Mouse (Mus musculus): Measurements from ENCODE around the gene Ptgdr2. TPM values are rescaled to one million over a fixed set of nuclear protein-coding genes. Genes with fewer than 3 reads are reported as not detected.

The Ptgdr2 gene
- polyA plus RNA-seq, 1 experiment: not detected

DNA sequence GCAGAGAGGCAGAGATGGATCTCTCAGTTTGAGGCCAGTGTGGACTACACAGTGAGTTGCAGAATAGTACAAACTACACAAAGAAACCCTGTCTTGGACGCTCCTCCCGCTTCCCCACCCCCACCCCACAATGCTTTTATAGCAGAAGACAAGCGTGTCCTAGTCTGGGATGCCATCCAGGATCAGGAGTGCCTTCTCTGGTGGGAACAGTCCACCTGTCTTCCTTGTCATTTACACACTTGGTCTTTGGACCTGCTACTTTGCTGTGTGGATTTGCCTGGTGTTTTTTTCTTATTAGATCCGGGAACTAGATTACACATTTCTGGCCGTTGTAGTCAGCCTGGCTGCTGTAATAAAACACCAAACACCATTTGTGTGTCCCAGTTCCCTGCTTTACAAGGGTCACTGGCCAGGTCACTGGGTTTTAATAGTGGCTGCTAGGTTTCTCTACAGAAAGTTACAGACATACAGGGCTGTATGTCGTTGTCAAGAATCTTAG lies 10.8 kb upstream of the Ptgdr2 start:
- TF ChIP-seq GATA1 (IDR thresholded peaks at IDR 0.05; ENCODE audit: borderline replicate concordance, low read length) (no peak), FLI1 (IDR thresholded peaks at IDR 0.05; ENCODE audit: low read length) (no peak)
- peaks cover 6% of the 10 kb centered on the region for H3K9me3 ChIP-seq
- peaks cover 19% of the 10 kb centered on the region for H3K27me3 ChIP-seq (replicated peaks)
- H3K36me3 ChIP-seq (replicated peaks; ENCODE audit: low read length): no peaks in the 10 kb centered on the region
- H3K4me3 ChIP-seq (replicated peaks): no peak overlapping the region
- H3K4me1 ChIP-seq: no peaks in the 10 kb centered on the region; the same call in 1 of the 2 replicates

DNA sequence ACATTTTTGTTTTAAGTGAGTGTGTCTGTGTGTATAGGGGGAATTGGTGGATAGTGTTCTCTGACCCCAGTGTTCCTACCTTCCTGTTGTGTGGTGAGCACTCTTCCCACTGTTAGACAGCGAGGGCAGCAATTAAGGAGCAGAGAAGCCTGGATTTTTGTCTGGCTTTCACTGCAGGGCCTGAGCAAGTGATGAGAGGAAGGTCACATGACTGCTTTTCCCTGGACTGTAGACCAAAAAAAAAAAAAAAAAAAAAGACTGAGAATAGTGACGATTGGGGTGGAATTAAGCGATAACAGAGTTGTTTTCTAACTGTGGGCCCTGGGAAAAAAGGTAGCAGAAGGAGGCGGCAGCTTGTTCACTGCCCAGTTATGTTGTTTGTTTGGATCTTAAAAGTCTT lies 10.3 kb upstream of the Ptgdr2 start:
- H3K9me3 ChIP-seq: peaks cover 11% of the 10 kb centered on the region
- H3K27me3 ChIP-seq (replicated peaks): peaks cover 21% of the 10 kb centered on the region
- no peaks in the 10 kb centered on the region; the same call in 1 of the 2 replicates for H3K4me1 ChIP-seq
- H3K36me3 ChIP-seq (replicated peaks; ENCODE audit: low read length): no peaks in the 10 kb centered on the region
- TF ChIP-seq FLI1 (IDR thresholded peaks at IDR 0.05; ENCODE audit: low read length) (no peak), GATA1 (IDR thresholded peaks at IDR 0.05; ENCODE audit: borderline replicate concordance, low read length) (no peak)
- H3K4me3 ChIP-seq (replicated peaks): no peak overlapping the region

- TF ChIP-seq FLI1 (IDR thresholded peaks at IDR 0.05; ENCODE audit: low read length): no peak
- no peak for TF ChIP-seq GATA1 (IDR thresholded peaks at IDR 0.05; ENCODE audit: borderline replicate concordance, low read length)
- H3K27me3 ChIP-seq (replicated peaks): peaks cover 32% of the 10 kb centered on the region
- no peaks in the 10 kb centered on the region for H3K36me3 ChIP-seq (replicated peaks; ENCODE audit: low read length)
- H3K9me3 ChIP-seq: peaks cover 13% of the 10 kb centered on the region
- H3K4me1 ChIP-seq: no peaks in the 10 kb centered on the region
- no peak overlapping the region for H3K4me3 ChIP-seq (replicated peaks)
Observed at GRCm38 (mm10) chr19:10930641-10931040, 6.3 kb upstream of the Ptgdr2 start.

DNA sequence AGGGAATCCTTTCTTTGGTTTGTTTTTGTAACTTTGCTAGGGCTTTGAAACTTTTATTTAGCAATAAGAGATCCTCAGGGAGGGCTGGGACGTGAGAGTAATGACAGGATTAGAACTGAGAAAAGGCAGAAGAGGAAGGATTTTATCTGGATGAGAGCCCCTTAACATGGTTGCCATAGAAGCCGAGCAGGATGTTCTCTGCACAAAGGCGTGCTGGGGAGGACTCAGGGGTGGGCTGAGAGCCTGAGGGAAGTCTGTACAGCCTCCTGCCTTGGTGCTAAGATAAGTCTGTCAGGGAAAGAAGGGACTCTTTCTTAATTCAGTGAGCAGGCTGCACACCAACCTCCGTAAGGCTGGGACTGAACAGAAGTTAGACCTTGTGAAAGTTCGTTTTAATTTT lies 1.9 kb upstream of the Ptgdr2 start:
- H3K4me1 ChIP-seq: peaks cover 8% of the 10 kb centered on the region
- TF ChIP-seq GATA1 (IDR thresholded peaks at IDR 0.05; ENCODE audit: borderline replicate concordance, low read length): no peak
- no peak for TF ChIP-seq FLI1 (IDR thresholded peaks at IDR 0.05; ENCODE audit: low read length)
- H3K27me3 ChIP-seq (replicated peaks): peaks cover 36% of the 10 kb centered on the region
- H3K36me3 ChIP-seq (replicated peaks; ENCODE audit: low read length): no peaks in the 10 kb centered on the region
- H3K4me3 ChIP-seq (replicated peaks): no peak overlapping the region
- H3K9me3 ChIP-seq: peaks cover 15% of the 10 kb centered on the region

- peaks cover 14% of the 10 kb centered on the region for H3K9me3 ChIP-seq
- peaks cover 9% of the 10 kb centered on the region for H3K36me3 ChIP-seq (replicated peaks; ENCODE audit: low read length)
- no peak for TF ChIP-seq FLI1 (IDR thresholded peaks at IDR 0.05; ENCODE audit: low read length)
- no peak for TF ChIP-seq GATA1 (IDR thresholded peaks at IDR 0.05; ENCODE audit: borderline replicate concordance, low read length)
- H3K4me3 ChIP-seq (replicated peaks): peak overlapping the region; percentile 75
- peaks cover 16% of the 10 kb centered on the region for H3K4me1 ChIP-seq
- peaks cover 31% of the 10 kb centered on the region for H3K27me3 ChIP-seq (replicated peaks)
Observed at GRCm38 (mm10) chr19:10936077-10936476, 883 bp upstream of the Ptgdr2 start.

DNA sequence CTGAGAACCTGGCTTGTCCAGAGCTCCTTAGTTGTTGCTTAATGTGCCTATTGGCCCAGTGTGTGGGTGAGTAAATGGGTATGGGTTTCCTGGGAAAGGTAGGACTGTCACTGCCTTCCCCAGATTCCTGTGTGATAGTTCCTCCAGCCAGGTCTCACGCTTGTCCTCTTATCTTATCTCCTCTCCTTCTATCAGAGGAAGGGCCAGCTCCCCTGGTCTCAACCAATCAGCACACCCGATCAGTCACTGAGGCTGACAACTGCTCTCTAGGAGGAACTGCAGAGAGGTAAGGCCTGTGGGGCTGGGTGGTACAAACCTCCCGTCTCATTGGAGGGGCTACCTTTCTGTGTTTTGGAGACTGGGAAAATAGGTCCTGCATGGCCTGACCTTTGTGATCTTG lies 1.8 kb downstream of the Ptgdr2 start:
- peaks cover 5% of the 10 kb centered on the region; the same call in 1 of the 2 replicates for H3K9me3 ChIP-seq
- peaks cover 26% of the 10 kb centered on the region for H3K27me3 ChIP-seq (replicated peaks)
- TF ChIP-seq FLI1 (IDR thresholded peaks at IDR 0.05; ENCODE audit: low read length): no peak
- no peak for TF ChIP-seq GATA1 (IDR thresholded peaks at IDR 0.05; ENCODE audit: borderline replicate concordance, low read length)
- peaks cover 35% of the 10 kb centered on the region for H3K36me3 ChIP-seq (replicated peaks; ENCODE audit: low read length)
- no peak overlapping the region for H3K4me3 ChIP-seq (replicated peaks)
- H3K4me1 ChIP-seq: peaks cover 17% of the 10 kb centered on the region

DNA sequence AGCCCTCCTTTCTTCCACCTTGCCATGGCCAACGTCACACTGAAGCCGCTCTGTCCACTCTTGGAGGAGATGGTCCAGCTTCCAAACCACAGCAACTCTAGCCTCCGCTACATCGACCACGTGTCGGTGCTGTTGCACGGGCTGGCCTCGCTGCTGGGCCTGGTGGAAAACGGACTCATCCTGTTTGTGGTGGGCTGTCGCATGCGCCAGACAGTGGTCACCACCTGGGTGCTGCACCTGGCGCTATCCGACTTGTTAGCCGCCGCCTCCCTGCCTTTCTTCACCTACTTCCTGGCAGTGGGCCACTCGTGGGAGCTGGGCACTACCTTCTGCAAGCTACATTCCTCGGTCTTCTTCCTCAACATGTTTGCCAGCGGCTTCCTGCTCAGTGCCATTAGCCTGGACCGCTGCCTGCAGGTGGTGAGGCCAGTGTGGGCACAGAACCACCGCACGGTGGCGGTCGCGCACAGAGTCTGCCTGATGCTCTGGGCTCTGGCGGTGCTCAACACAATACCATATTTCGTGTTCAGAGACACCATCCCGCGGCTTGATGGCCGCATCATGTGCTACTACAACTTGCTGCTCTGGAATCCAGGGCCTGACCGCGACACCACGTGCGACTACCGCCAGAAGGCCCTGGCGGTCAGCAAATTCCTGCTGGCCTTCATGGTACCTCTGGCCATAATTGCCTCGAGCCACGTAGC lies 3.3 kb downstream of the Ptgdr2 start:
- peaks cover 50% of the 10 kb centered on the region for H3K36me3 ChIP-seq (replicated peaks; ENCODE audit: low read length)
- H3K27me3 ChIP-seq (replicated peaks): peaks cover 18% of the 10 kb centered on the region
- peaks cover 28% of the 10 kb centered on the region for H3K4me1 ChIP-seq
- H3K9me3 ChIP-seq: peaks cover 5% of the 10 kb centered on the region; the same call in 1 of the 2 replicates
- H3K4me3 ChIP-seq (replicated peaks): no peak overlapping the region
- TF ChIP-seq GATA1 (IDR thresholded peaks at IDR 0.05; ENCODE audit: borderline replicate concordance, low read length) (no peak), FLI1 (IDR thresholded peaks at IDR 0.05; ENCODE audit: low read length) (no peak)

DNA sequence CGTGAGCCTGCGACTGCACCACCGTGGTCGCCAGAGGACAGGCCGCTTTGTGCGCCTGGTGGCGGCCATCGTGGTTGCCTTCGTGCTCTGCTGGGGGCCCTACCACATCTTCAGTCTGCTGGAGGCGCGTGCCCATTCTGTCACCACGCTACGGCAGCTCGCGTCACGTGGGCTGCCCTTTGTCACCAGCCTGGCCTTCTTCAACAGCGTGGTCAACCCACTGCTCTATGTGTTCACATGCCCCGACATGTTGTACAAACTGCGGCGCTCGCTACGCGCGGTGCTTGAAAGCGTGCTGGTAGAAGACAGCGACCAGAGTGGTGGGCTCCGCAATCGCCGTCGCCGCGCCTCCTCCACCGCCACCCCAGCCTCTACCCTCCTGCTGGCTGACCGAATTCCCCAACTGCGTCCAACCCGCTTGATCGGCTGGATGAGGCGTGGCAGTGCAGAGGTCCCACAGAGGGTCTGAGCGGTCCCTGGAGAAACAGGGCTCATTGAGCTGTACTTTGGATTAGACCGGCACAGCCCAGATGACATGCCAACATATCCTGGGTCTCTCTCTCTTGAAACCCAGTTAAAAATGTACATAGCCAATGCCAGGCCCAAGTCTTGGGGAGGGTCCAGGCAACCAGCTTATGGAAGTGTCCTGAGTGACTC lies 4.0 kb downstream of the Ptgdr2 start:
- Histone ChIP-seq H3K27me3 (replicated peaks) (peaks cover 18% of the 10 kb centered on the region), H3K4me3 (replicated peaks) (no peak overlapping the region), H3K36me3 (replicated peaks; ENCODE audit: low read length) (peaks cover 53% of the 10 kb centered on the region), H3K9me3 (peaks cover 4% of the 10 kb centered on the region; the same call in 1 of the 2 replicates), H3K4me1 (peaks cover 29% of the 10 kb centered on the region)
- TF ChIP-seq FLI1 (IDR thresholded peaks at IDR 0.05; ENCODE audit: low read length): no peak
- no peak for TF ChIP-seq GATA1 (IDR thresholded peaks at IDR 0.05; ENCODE audit: borderline replicate concordance, low read length)

DNA sequence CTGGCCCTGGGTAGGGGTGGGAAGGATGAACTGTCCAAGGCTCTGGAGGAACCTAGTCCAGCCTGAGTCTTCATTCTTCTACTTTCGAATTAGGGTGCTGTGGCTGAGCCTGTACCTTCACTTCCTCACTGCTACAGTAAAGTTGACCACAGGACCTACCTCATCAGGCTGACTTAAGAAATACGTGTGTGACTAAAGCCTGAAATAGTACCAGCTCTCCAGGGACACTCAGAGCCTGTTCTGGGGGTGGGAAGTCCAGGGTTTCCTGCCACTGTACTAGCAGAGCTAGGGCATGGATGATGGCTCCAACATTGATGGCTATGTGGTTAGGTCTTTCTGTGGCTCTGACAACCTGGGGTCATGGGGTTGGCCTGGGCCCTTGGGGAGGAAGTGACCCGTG lies 7.0 kb downstream of the Ptgdr2 start:
- H3K4me1 ChIP-seq: peaks cover 41% of the 10 kb centered on the region
- no peaks in the 10 kb centered on the region for H3K27me3 ChIP-seq (replicated peaks)
- H3K36me3 ChIP-seq (replicated peaks; ENCODE audit: low read length): peaks cover 61% of the 10 kb centered on the region
- H3K9me3 ChIP-seq: no peaks in the 10 kb centered on the region
- no peak for TF ChIP-seq GATA1 (IDR thresholded peaks at IDR 0.05; ENCODE audit: borderline replicate concordance, low read length)
- TF ChIP-seq FLI1 (IDR thresholded peaks at IDR 0.05; ENCODE audit: low read length): no peak
- H3K4me3 ChIP-seq (replicated peaks): no peak overlapping the region

DNA sequence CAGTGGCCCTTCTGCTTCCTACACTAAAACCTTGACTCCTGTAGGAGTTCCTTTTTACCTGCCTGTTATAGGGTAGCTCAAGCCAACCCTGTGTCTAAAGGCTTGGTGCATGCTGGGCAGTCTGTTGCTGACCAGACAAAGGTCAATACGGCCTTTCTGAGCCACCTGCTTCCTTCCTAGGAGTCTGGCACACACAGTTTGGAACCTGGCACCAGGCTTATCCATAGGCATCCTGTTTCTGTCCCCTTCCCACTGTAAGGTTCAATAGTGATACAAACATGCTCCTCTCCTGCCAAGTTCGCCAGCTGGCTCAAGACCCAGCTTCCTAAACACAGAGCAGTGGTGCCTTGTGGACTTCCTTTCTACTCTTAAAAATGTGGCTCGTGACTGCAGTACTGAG lies 9.5 kb downstream of the Ptgdr2 start:
- no peaks in the 10 kb centered on the region for H3K9me3 ChIP-seq
- H3K36me3 ChIP-seq (replicated peaks; ENCODE audit: low read length): peaks cover 48% of the 10 kb centered on the region
- H3K4me3 ChIP-seq (replicated peaks): peak overlapping the region; percentile 95
- peaks cover 45% of the 10 kb centered on the region for H3K4me1 ChIP-seq
- peaks cover 2% of the 10 kb centered on the region for H3K27me3 ChIP-seq (replicated peaks)
- TF ChIP-seq GATA1 (IDR thresholded peaks at IDR 0.05; ENCODE audit: borderline replicate concordance, low read length) (no peak), FLI1 (IDR thresholded peaks at IDR 0.05; ENCODE audit: low read length) (no peak)
